Mouse (Mus musculus) kidney, postnatal 10 days (tissue): ENCODE results near the gene St3gal6.

Source experiments
- DNase-seq: peaks from one replicate; pipeline ENCODE4 v3.0.0; 2021; ENCODE audit warnings: mixed read lengths

Gene St3gal6

DNA sequence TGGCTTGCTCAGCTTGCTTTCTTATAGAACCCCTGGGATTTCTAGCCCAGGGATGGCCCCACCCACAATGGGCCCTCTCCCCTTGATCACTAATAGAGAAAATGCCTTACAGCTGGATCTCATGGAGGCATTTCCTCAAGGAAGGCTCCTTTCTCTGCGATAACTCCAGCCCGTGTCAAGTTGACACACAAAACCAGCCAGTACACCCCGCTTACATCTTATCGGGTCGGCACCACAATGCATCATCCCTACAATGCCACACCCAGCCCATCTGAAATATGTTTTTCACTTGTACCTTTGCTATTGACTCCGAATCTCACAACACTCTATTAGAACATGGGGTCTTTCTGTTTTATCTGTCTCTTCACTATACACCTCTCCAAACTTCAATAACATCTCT, 3.6 kb downstream of the St3gal6 start:
- no peak for DNase-seq

DNA sequence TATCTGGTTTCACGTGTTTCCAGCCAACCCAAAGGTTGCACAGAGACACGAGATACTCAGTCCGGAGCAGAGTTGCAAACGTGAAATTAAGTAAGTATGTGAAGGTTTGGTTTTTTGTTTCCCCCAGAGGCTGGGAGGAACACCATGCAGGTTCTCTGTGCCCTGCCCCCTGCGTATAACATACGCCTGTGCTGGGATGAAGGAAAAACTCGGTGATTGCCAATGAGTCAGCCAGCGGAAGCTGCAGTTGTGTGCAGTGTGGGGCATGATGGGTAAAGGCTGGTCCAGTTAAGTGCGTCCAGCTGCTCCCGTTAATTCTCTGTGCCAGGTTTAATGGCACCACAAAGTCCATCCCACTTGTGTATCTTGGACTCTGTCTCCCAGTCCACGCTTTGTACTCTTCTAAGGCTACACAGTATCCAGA, 4.4 kb downstream of the St3gal6 start:
- DNase-seq, result peak; percentile 37

DNA sequence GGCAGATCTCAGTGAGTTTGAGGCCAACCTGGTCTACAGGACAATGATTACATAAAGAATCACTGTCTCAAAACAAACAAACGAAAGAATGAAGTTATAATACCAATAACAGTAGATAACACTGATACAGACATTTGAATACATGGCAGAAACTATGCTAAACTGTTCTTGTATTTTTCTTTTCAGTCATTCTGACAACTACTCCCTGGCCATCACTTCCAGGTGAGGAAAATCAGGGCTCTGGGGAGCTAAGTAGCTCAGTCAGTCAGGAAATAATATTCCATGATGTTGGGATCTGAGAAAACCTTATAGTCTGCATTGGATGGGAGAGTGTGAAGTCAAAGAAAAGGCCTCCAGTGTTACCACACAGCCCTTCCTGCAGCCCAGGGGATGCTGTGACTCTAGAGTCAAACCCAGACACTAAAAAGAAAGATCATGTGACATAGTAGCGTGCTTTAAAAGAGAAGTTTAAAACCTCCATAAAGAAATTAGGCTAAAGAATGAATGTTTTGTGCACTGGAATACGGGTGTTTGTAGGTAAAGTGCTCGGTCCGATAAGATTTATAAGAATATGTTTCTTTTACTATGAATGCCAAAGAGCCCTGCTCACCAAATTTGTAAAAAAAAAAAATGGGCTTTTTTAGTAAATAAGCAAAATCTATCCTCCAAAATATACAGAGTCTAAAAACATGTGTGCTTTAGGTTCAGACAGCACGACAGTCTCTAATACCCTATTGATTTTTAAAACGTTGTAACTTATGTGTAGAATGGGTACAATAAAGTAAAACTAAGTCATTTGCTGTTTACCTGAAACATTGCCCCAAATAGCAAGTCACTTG, 6.9 kb downstream of the St3gal6 start:
- no peak for DNase-seq

DNA sequence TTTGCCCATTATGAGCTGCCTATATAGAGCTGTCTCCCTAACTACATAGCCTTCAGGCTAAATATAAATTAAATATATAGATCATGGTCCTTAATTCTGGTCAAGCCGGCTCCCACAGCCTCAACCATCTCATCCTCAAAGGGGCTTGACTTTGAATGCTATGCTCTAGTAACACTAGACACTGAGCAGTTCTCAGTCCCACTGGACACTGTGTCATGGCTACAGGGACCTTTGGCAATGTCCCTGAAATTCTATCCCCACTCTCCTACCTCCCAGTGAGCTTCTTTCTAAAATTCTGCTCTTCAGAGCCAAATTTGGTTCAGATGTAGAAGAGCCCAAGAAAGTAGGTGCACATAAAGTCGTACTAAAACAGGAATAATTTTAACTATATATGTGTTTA, 7.9 kb downstream of the St3gal6 start:
- no peak for DNase-seq

DNA sequence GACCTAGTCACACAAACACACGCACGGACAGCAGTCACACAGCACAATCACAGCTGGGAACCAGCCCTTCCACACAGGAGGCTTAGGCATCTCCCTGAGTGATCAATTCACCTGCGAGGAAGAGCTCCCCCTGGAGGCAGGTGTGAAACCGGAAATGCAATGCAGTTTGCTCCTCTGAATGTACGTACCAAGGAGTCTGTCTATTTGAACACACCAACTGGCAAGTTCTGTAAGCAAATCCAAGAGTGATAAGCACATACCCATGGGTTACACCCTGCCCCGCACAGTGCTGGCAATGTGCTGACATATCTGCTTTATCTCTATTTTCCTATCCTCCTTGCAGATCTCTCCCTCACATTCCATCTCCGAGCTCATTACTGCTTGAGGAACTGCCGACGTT, 9.5 kb downstream of the St3gal6 start:
- DNase-seq, result peak; percentile 52

DNA sequence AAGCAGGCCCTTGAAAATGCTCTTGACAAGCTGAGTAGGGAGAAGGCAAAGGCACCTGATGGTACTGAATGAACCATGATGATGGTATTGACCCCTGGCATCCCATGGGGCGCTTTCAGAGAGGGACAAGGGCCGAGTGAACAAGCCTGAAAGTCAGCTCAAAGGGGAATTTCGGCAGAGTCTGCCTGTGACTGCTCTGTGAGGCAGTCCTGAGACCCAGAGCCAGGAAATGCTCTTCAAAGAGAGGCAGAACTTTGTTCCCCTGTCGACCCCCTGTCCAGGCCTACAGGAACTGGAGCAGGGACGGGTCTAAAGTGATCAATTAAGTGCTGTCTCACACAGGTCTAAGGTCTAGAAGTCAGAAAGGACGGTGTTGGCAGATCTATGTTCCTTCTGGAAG, 10.3 kb downstream of the St3gal6 start:
- peak; percentile 34 for DNase-seq

DNA sequence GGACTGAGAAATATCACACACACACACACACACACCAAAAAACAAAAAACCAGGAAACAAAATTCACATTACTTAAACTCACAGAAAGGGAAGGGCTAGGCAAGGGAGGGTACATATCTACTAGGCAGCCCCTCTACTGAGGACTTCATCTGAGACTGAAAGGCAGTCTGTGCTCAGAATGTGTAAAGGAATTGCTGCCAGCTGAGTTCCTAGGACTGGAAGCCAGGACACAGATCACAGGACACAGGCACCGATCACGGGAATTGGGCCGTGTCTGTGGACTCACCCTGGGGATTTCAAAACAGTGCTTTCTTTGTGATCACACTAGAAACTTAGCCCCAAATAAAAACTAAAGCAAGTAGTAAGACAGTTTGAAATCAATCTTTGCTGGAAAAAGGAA, 11.2 kb downstream of the St3gal6 start:
- peak; percentile 54 for DNase-seq

DNA sequence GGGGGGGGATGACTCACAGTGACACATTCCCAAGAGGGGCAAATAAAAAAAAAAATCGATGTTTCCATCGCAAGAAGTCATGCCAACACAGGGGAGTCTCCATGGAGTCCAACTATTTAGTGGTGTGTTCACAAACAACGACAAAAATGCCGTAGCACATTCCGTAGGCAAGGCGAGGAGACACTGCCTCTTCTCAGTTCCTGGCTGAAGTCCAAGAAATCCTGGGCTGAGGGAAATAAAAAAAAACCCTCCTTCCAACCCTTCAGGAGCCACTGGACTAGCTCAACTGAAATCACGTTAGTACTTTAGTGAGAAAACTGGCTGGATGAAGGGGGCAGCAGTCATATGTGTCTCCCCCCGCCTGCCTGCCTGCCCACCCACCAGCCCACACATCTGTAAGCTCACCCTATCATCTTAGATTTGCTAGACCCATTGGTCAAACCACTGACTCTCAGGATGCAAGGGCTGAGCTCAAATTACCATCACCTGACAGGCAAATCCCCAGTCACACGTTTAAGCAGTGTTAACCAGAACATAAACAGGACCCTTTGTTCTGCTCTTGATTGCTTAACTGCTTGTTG, 11.8 kb downstream of the St3gal6 start:
- DNase-seq, result peak; percentile 67

DNA sequence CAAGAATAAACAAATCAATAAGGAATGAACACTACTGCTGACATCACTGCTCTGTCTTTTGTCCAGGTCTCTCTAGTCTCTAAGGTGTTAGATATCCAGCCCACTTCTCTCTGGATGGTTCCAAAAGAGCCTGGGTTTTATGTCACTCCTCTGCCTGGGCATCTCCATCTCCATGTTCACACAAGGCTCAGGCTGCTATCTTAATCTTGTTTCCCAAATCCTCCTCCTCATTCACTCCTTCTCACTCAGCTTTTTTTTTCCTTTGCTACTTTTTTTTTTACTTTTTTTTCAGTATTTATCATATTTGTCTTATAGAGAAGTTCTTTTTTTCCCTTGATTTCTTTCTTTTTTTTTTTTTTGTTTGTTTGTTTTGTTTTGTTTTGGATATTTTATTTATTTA, 19.1 kb downstream of the St3gal6 start:
- no peak for DNase-seq

DNA sequence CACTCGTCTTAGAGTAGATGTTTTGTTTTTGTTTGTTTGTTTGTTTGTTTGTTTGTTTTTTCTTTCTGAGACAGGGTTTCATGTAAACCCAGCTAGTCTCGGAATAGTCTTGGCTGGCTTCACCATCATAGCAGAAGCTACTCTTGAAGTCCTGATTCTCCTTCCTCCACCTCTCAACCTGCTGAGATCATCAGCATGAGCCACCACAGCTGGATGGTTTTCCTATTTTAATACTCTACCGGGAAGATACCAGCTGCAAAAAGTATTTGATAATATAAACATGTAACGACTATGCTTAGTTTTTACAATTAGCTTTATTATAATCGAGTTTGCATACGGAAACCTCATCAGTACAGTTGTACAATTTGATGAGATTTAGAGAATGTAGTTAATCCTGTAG, 21.5 kb downstream of the St3gal6 start:
- DNase-seq, result no peak

DNA sequence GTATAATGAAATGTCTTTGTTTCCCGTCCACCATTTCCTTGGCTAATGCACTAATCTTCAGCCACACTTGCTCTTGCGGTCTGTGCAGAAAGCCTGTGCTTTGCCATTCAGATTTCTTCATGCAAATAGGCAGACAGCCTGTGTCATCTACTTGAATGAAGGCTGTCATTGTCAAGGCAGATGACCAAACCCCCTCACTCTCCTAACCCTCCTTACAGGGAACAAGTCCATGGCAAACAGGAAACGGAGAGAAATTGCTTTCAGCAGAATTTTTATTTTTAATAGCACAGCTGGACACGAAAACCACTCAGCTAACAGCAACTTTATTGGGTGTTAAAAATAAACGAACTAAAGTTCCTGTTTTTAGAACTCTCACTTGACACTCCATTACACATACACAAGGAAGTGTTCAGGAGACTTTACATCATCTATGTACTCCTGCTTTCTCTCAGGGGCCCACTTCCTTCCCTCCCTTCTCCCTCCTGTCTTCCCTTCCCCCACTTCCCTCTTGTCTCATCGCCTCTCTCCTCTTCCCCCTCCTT, 22.2 kb downstream of the St3gal6 start:
- DNase-seq, result no peak

DNA sequence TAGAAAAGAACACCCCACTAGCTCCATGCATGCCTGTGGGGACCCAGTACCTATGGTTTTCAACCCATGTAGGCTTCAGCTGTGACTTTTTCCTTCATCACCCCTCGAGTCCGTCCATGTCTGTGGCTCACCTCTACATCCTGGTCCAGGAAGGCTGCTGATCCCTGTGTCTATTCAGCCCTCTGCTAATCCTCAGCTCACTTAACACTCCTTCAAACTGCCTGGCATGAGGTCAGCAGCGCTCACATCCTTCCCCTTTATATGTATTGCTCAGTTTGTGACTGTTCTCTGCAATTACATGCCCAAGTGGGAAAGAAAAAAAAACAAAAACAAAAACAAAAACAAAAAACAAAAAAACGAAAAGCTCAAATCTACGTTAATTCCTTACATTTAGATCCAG, 24.4 kb downstream of the St3gal6 start:
- DNase-seq, result no peak

DNA sequence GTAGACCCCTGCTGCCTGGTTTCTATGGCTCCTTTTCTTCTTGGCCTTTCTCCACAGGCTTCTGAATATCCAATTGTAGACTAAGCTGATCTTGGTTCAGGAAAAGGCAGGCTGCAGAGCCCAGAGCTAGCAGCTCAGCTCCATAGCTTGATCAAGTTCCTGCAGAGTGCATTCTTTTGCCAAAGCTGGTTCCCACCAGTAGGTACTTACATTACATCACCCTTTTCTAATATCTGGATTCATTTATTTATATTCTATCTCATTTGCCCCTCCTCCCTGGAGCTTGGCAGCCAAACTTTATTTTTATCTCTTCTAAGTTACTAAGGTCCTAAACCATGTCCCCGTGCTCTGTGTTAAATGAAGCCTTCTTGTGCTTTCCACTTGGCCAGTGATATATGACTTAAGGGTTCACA, 24.9 kb downstream of the St3gal6 start:
- DNase-seq, result no peak

DNA sequence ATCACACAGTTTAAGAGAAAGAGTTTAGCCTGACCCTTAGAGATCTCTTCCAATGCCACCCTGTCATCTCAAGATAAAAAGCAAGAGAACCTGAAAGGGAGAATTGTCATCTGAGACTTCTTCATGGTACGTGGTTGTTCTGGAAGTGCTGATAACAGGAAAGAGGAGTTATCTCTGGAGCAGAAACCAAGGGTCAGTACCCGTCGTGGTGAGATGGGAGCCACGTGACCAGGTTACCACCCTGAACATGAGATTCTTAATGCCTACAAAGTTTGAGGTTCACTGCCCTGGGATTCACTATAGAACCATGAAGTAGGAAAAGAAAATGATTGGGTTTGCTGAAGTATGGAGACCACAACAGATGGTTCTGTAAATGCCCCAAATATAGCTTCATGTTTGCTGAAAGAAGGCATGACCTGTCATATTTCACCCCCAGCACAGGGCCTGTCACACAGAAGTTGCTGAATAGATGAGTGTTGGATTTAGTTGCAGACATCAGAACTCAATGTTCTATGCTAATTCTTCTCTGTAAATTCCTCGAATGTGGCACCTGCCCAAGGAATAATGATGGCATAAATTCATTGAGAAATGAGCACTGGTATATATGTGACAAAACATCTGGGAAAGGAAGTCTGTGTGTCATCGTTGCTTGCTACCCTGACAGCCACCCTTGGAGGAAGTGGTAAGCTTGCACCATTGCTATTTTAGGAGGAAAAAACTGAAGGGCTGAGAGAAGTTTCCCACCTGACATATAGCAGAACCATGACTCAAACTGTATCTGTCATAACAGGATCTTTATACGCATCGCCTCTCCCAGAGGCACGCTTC, 25.9 kb downstream of the St3gal6 start:
- no peak for DNase-seq

DNA sequence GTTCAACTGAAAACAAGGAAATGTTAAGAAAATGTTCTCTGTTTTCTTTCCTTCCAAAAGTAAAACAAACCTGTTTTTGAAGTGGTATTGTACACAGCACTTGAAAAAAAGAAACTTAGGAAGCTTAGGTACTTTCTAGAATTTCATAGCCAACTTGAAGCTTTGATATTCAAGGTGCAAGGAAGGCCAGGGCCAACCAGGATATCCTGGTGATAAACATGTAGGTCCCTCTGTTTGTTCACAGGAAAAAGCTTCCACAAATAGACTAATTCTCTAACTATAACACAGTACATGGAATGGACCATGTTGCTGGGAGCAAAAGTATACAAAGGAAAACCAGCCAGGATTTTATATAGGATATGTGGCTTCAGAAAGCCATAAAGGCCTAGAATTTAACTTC, 27.3 kb downstream of the St3gal6 start:
- no peak for DNase-seq

DNA sequence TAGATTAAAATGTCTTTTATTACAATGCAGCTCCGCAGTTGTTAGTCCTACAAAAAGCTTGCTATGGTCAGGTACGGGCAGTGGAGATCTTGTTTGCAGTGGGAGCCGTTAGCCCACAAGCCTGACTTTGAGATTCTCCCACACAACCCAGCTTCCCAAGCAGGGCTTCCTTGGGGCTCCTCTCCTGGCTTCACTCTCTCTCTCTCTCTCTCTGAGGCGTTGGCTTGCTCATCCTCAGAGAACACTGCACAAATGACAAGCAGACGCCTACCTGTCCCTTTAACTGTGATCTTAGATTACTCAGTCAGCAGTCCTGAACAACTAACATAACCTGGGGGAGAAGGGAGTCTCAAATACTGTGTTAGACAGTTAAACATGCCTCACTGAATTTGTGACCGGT, 36.2 kb downstream of the St3gal6 start:
- DNase-seq, result no peak

DNA sequence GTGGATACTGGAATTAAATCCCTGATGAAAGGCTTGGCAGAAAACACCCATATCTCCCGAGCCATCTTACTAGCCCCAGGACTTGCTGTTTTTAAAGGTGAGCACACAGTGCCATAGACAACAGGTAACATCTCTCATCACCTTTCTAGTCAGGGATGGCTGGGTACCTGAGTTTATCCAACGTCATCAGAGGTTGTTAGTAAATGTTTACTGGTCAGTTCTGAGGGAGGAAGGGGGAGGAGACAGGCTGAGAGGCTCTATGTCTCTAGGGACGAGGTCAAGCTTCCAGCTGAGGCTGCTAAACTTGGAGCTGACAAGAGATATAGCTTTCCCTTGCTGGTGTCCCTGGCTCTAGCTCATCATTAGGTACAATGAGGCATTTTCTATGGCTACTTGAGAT, 41.7 kb downstream of the St3gal6 start:
- peak; percentile 30 for DNase-seq

DNA sequence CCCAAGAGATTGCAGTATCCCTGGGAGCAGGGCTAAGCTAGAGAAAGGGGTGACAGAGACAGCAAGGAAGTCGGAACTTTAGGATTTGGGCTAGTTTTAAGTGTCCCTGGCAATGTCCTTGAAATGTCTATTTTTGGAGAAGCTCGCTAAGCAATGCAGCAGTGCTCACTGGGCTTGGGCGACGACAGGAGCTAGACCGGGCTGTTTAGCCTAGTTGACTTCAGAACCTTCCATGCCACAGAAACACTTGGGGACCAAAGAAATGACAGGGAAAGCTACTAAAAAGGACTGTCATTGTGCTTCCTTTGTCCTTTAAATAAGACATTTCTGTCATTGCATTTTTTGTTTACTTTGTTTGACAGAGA, 42.2 kb downstream of the St3gal6 start:
- no peak for DNase-seq

DNA sequence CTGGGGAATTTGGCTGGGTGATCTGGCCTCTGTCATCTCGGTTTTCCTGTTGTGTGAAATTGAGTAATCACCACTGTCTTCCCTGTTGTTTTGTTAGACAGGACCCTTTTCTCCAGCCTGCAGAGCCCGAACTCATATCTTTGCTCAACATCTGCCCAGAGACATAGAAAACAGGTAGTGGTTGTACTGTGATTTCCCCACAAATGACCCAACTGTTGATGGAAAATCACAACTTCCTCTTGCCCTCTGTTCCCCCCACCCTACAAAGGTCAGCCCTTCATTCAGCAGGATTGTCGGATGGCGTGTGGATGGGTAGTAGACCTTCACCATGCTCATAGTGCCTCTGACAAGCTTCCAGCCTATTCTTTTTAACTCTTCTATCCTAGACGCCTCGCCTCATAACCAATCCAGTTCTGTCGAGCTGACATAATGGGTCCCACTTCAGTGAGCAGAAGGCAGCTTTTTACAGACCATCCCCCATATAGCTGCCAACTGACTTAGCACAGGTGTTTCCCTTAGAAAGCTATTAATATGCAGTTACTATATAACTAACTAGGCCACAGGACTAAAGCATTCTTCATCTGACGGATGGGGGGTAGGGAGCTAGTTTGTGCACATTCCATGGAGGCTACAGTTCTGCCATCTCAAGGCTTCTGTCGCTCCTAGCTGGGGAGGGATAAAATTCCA, 42.7 kb downstream of the St3gal6 start:
- DNase-seq, result peak; percentile 57

DNA sequence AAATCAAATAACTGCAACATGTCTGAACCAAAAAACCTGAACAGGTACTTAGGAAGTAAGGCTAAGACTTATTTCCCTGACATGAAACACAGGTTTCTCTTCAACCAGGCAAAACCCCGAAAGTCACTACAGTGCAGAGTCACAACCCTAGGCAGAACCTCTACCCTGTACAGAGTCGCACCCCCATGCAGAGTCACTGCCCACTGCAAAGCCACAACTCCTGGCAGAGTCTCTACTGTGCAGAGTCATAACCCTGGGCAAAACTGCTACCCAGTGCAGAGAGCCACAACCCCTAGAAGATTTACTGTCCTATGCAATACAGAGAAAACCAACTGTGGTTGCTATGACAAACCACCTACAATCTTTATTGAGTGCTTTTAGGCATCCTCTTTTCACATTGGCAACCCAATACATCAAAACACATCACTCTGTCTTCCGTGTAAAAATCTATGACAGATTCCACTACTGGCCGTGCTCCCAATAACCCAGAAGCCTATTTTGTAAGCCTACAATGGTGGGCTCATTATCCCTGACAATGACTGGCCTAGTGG, 44.1 kb downstream of the St3gal6 start:
- no peak for DNase-seq

DNA sequence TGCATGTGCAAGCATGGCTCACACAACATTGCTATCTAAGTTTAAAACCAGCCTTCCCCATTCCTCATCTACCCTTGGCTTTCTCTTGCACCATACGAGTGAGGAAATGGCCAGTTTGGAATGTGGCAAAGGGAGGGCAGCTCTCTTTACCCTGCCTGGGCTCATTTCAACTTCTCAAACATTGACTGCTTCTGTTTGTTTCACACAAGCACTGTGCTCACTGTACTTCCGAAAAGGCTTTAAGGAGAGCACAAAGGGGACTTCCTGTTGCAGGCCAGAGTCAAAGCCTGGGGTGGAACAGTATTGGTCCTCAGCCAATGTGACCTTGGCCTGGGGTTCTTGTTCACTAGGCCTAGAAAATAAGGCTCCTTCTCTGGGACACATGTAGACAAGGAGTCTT, 47.7 kb downstream of the St3gal6 start:
- peak; percentile 65 for DNase-seq

DNA sequence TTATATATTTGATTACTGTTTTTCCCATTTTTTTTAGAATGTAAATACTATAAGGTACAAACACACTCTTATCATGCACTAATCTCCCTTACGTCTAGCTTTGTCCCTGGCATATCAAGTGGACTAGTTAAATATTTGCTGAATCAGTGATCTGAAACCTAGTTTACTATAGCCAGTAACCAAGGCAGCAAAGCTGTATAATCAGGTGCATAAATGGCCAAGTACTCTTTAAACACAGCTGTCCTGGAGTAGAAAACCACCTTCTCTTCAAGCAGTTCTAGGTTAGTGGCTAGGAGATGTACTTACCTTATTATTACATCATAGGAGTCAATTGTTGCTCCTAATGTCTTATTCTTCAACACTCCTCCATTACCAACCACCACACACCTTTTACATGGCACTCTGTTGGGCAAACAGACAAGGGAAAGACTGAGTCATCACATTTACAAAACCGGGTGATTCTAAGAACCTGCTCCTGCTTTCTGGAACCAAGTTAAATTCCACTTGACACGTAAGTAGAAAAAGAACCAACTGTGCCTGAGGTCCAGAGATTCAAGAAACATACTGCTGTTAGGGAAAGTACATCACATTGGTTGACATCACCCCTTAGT, 48.4 kb downstream of the St3gal6 start:
- DNase-seq, result no peak
